Mouse (Mus musculus) midbrain, embryonic 11.5 days (tissue): ENCODE results near the gene Tnrc6b. TPM values are rescaled to one million over a fixed set of nuclear protein-coding genes. Genes with fewer than 3 reads are reported as not detected.
A peak's percentile ranks its signal among the peaks of the same experiment; 100 is the strongest.

Experiments
- ATAC-seq: fragments of 200-750 bp; cut with Nextera tagmentation; 2 replicates; pipeline ENCODE4 v1.8.0; 2017; ENCODE audit warnings: moderate TSS enrichment, moderate library complexity; ENCODE audit not compliant: low FRiP score
- DNase-seq: peaks from one replicate; pipeline ENCODE4 v3.0.0; 2015; ENCODE audit warnings: low spot score; ENCODE audit errors: missing footprints
- H3K27ac ChIP-seq: fragments of 300-500 bp; sonication (generic); 2 replicates; pipeline ENCODE4 v1.5.1; 2014; ENCODE audit warnings: low read depth, low read length
- H3K27me3 ChIP-seq: fragments of 300-500 bp; sonication (generic); 2 replicates; pipeline ENCODE4 v1.6.1; 2014; ENCODE audit warnings: mild to moderate bottlenecking, low read length, moderate library complexity, mixed read lengths; ENCODE audit not compliant: control insufficient read depth, insufficient read depth
- H3K36me3 ChIP-seq: fragments of 300-500 bp; sonication (generic); 2 replicates; pipeline ENCODE4 v1.6.1; 2014; ENCODE audit warnings: mild to moderate bottlenecking, low read length, moderate library complexity, mixed read lengths; ENCODE audit not compliant: control insufficient read depth, insufficient read depth
- H3K4me1 ChIP-seq: fragments of 300-500 bp; sonication (generic); 2 replicates; pipeline ENCODE4 v1.6.1; 2014; ENCODE audit warnings: low read length; ENCODE audit not compliant: control insufficient read depth, insufficient read depth
- H3K4me2 ChIP-seq: fragments of 300-500 bp; sonication (generic); 2 replicates; pipeline ENCODE4 v1.6.1; 2014; ENCODE audit warnings: mild to moderate bottlenecking, moderate library complexity
- H3K4me3 ChIP-seq: fragments of 300-500 bp; sonication (generic); 2 replicates; pipeline ENCODE4 v1.5.1; 2014; ENCODE audit warnings: low read depth, low read length
- H3K9ac ChIP-seq: fragments of 300-500 bp; sonication (generic); 2 replicates; pipeline ENCODE4 v1.6.1; 2014; ENCODE audit warnings: low read length
- H3K9me3 ChIP-seq: fragments of 300-500 bp; sonication (generic); 2 replicates; pipeline ENCODE4 v1.6.1; 2016; ENCODE audit warnings: low read length; ENCODE audit not compliant: control insufficient read depth
- WGBS: fragments of 180-500 bp; shearing (Covaris S2); extraction: QIAGEN DNeasy Blood & Tissue Kit; methylation state at CpG from one replicate; pipeline ENCODE4 v1.1.7; 2014; 5-methylcytosine and 5-hydroxymethylcytosine counted together
- polyA plus RNA-seq: library from polyadenylated mRNA; unstranded; fragments of >200 nt; fragmentation: Nextera tagmentation; extraction: Ambion mirVana; gene quantifications from 2 replicates; pipeline ENCODE4 v1.2.1, GENCODE M21; 2014

The Tnrc6b gene
- polyA plus RNA-seq, 1 experiment from 2014 or later, result 17.0 TPM

- H3K4me2 ChIP-seq, result peak overlapping the region; percentile 32
These were observed 881 bp upstream of the Tnrc6b start for GRCm38 (mm10) chr15:80710257-80710607.

GRCm38 (mm10) chr15:80711401-80712151, 463 bp downstream of the Tnrc6b start:
- Histone ChIP-seq H3K27me3 (no peaks in the 10 kb centered on the region), H3K4me2 (peak overlapping the region; percentile 96), H3K9me3 (no peaks in the 10 kb centered on the region), H3K27ac (peak overlapping the region; percentile 48), H3K4me1 (peaks cover 6% of the 10 kb centered on the region), H3K36me3 (no peaks in the 10 kb centered on the region), H3K9ac (peak overlapping the region; percentile 77), H3K4me3 (peak overlapping the region; percentile 93)
- under 1% methylated on average over 72 of the region's 106 CpGs for WGBS
- ATAC-seq (peak; percentile 69), DNase-seq (peak; percentile 94)

More at GRCm38 (mm10) chr15:80710257-80710607, 881 bp upstream of the Tnrc6b start:
- WGBS, result 16% methylated on average over 5 of the region's 5 CpGs
- H3K9ac ChIP-seq, result no peak overlapping the region
- no peak overlapping the region; the same call in 1 of the 2 replicates for H3K27ac ChIP-seq
- H3K9me3 ChIP-seq, result no peaks in the 10 kb centered on the region
- H3K4me3 ChIP-seq, result peak overlapping the region; percentile 93
- peaks cover 6% of the 10 kb centered on the region for H3K4me1 ChIP-seq
- H3K27me3 ChIP-seq, result no peaks in the 10 kb centered on the region
- ATAC-seq (no peak), DNase-seq (no peak)
- no peaks in the 10 kb centered on the region for H3K36me3 ChIP-seq

- H3K9ac ChIP-seq, result no peak overlapping the region
- no peaks in the 10 kb centered on the region for H3K27me3 ChIP-seq
- ATAC-seq (no peak), DNase-seq (peak; percentile 70)
- no peak overlapping the region for H3K27ac ChIP-seq
- peaks cover 6% of the 10 kb centered on the region for H3K4me1 ChIP-seq
- H3K9me3 ChIP-seq, result no peaks in the 10 kb centered on the region
- no peaks in the 10 kb centered on the region for H3K36me3 ChIP-seq
- no peak overlapping the region for H3K4me2 ChIP-seq
- WGBS, result 71% methylated on average over 4 of the region's 4 CpGs
- H3K4me3 ChIP-seq, result no peak overlapping the region
These were observed 3.2 kb downstream of the Tnrc6b start for GRCm38 (mm10) chr15:80714299-80714698.

GRCm38 (mm10) chr15:80716631-80717135, 5.6 kb downstream of the Tnrc6b start:
- Histone ChIP-seq H3K4me1 (peaks cover 6% of the 10 kb centered on the region), H3K4me2 (no peak overlapping the region), H3K9ac (no peak overlapping the region), H3K4me3 (no peak overlapping the region), H3K27ac (no peak overlapping the region), H3K36me3 (no peaks in the 10 kb centered on the region), H3K27me3 (no peaks in the 10 kb centered on the region), H3K9me3 (no peaks in the 10 kb centered on the region)
- no peak for ATAC-seq
- DNase-seq, result peak; percentile 8
- WGBS, result 88% methylated on average over 8 of the region's 8 CpGs

- H3K4me2 ChIP-seq, result no peak overlapping the region
- H3K9me3 ChIP-seq, result no peaks in the 10 kb centered on the region
- ATAC-seq (no peak), DNase-seq (no peak)
- 62% methylated on average over 1 of the region's 1 CpGs for WGBS
- no peak overlapping the region for H3K27ac ChIP-seq
- no peaks in the 10 kb centered on the region for H3K36me3 ChIP-seq
- no peaks in the 10 kb centered on the region for H3K27me3 ChIP-seq
- H3K9ac ChIP-seq, result no peak overlapping the region
- no peaks in the 10 kb centered on the region for H3K4me1 ChIP-seq
- H3K4me3 ChIP-seq, result no peak overlapping the region
These were observed 6.3 kb downstream of the Tnrc6b start for GRCm38 (mm10) chr15:80717431-80717830.

- no peaks in the 10 kb centered on the region for H3K27me3 ChIP-seq
- no peak overlapping the region for H3K9ac ChIP-seq
- no peaks in the 10 kb centered on the region for H3K4me1 ChIP-seq
- no peak overlapping the region for H3K4me2 ChIP-seq
- ATAC-seq (no peak), DNase-seq (peak; percentile 14)
- no peak overlapping the region for H3K27ac ChIP-seq
- no peaks in the 10 kb centered on the region for H3K9me3 ChIP-seq
- H3K4me3 ChIP-seq, result no peak overlapping the region
- H3K36me3 ChIP-seq, result no peaks in the 10 kb centered on the region
- 87% methylated on average over 5 of the region's 5 CpGs for WGBS
These were observed 9.1 kb downstream of the Tnrc6b start for GRCm38 (mm10) chr15:80720249-80720648.

DNA sequence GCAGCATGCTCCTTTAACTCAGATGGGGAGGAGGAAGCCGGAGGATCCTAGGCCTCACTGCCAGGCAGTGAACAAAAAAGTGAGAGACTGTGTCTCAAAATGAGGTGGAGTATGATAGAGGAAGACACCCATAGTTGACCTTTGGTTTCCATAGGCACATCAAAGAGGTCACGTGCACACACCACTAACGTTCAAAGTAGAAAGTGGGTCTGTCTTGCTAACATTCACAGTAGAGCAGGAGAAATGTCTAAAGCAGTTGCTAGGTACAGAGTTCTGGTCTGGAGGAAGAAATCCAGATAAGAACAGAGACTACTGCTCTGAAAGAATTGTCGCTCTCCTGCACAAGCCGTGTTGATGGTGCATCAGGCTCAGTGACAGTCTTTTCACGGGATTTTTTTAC, 10.7 kb downstream of the Tnrc6b start:
- Histone ChIP-seq H3K27me3 (no peaks in the 10 kb centered on the region), H3K36me3 (no peaks in the 10 kb centered on the region), H3K4me2 (no peak overlapping the region), H3K4me3 (no peak overlapping the region), H3K9ac (no peak overlapping the region), H3K4me1 (no peaks in the 10 kb centered on the region), H3K9me3 (no peaks in the 10 kb centered on the region), H3K27ac (no peak overlapping the region)
- peak; percentile 23 for DNase-seq
- 90% methylated on average over 6 of the region's 6 CpGs for WGBS
- ATAC-seq, result no peak

GRCm38 (mm10) chr15:80722366-80722765, 11.3 kb downstream of the Tnrc6b start:
- Histone ChIP-seq H3K9ac (no peak overlapping the region), H3K27ac (no peak overlapping the region), H3K4me3 (no peak overlapping the region), H3K9me3 (no peaks in the 10 kb centered on the region), H3K4me2 (no peak overlapping the region), H3K36me3 (no peaks in the 10 kb centered on the region), H3K27me3 (no peaks in the 10 kb centered on the region), H3K4me1 (no peaks in the 10 kb centered on the region)
- DNase-seq, result peak; percentile 39
- no peak for ATAC-seq
- 60% methylated on average over 3 of the region's 3 CpGs for WGBS

DNA sequence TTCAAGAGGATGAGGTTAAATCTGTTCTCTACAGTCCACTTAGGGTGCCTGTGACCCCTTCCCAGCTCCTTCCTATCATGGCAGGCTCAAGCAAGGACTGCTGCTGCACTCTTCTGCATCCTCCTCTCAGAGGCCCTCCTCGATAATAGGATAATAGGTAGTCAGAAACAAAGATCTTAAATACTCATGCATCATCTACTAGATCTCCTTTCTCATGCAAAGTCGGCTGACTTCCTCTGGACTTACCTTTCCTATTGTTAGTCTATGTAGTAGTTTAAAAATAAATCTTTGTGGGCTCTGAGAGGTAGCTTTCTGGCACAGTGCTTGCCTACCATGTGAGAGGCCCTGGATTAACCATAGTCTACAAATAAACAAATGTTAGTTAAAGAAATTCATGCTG, 18.4 kb downstream of the Tnrc6b start:
- Histone ChIP-seq H3K36me3 (no peaks in the 10 kb centered on the region), H3K4me2 (no peak overlapping the region), H3K9me3 (no peaks in the 10 kb centered on the region), H3K4me3 (no peak overlapping the region), H3K9ac (no peak overlapping the region), H3K27ac (no peak overlapping the region), H3K4me1 (peaks cover 5% of the 10 kb centered on the region; the same call in 1 of the 2 replicates), H3K27me3 (no peaks in the 10 kb centered on the region)
- ATAC-seq, result no peak
- DNase-seq, result no peak
- WGBS, result 74% methylated on average over 2 of the region's 2 CpGs
